Mouse (Mus musculus): Measurements from ENCODE around the gene Erich4.

GRCm38 (mm10) chr7:25649839-25650238, 34.1 kb upstream of the Erich4 start:
- no peak for TF ChIP-seq MAFK (IDR thresholded peaks at IDR 0.05; ENCODE audit: insufficient read depth, low read depth, low read length)
- no peak for TF ChIP-seq ZC3H11A (IDR thresholded peaks at IDR 0.05; ENCODE audit: borderline replicate concordance, low read depth, low read length)
- no peak for TF ChIP-seq HCFC1 (IDR thresholded peaks at IDR 0.05; ENCODE audit: borderline replicate concordance, insufficient read depth, low read length)
- TF ChIP-seq CHD2 (IDR thresholded peaks at IDR 0.05; ENCODE audit: low read depth, low read length): no peak
- TF ChIP-seq ZNF384 (IDR thresholded peaks at IDR 0.05; ENCODE audit: low read depth, low read length): no peak

Measured in ES-E14 (cell line).